Mouse (Mus musculus) spleen, adult 2 months (tissue): Measurements from ENCODE around the gene Rarg.

ENCODE experiments used
- CTCF ChIP-seq: fragments of 200-500 bp; IDR thresholded peaks from 2 replicates; pipeline ENCODE4 v1.5.1; 2011; ENCODE audit warnings: mild to moderate bottlenecking, inconsistent platforms; ENCODE audit not compliant: insufficient read depth, insufficient read length, insufficient replicate concordance; ENCODE audit errors: extremely low read depth
- POLR2A ChIP-seq: fragments of 200-500 bp; IDR thresholded peaks from 2 replicates; pipeline ENCODE4 v1.6.1; 2011; ENCODE audit warnings: low read depth, low read length, inconsistent platforms

- TF ChIP-seq POLR2A (no peak), CTCF (no peak)
Observed at GRCm38 (mm10) chr15:102279783-102280520, 22.6 kb upstream of the Rarg start.
